Mouse (Mus musculus): ENCODE data around the gene Heatr9. TPM values are rescaled to one million over a fixed set of nuclear protein-coding genes. Genes with fewer than 3 reads are reported as not detected.

Gene Heatr9
- polyA plus RNA-seq, 1 experiment = not detected

- H3ac ChIP-seq (ENCODE audit: control insufficient read depth, insufficient read length, low read depth) = no peak overlapping the region
- no peaks in the 10 kb centered on the region for H3K79me2 ChIP-seq (ENCODE audit: control insufficient read depth, insufficient read depth)
- no peaks in the 10 kb centered on the region for H3K79me3 ChIP-seq (ENCODE audit: low read depth)
- H3K36me3 ChIP-seq (ENCODE audit: control insufficient read depth, insufficient read depth) = no peaks in the 10 kb centered on the region
- TF ChIP-seq MYOD1 (IDR thresholded peaks at IDR 0.05; ENCODE audit: control insufficient read depth, insufficient read length, low read depth) (no peak), FOSL1 (IDR thresholded peaks at IDR 0.05; ENCODE audit: insufficient read depth, low read length, poor library complexity, severe bottlenecking) (no peak), CTCF (IDR thresholded peaks at IDR 0.05; ENCODE audit: control insufficient read depth, insufficient read depth, insufficient read length) (no peak), USF1 (IDR thresholded peaks at IDR 0.05; ENCODE audit: low read depth) (no peak), CEBPB (IDR thresholded peaks at IDR 0.05; ENCODE audit: low read depth) (no peak), MAX (IDR thresholded peaks at IDR 0.05) (no peak), MYOG (IDR thresholded peaks at IDR 0.05; ENCODE audit: control insufficient read depth, extremely low read depth, insufficient read length) (no peak)
- no peaks in the 10 kb centered on the region for H3K27me3 ChIP-seq (ENCODE audit: control insufficient read depth, insufficient read depth, insufficient read length)
- no peak overlapping the region for H3K4me3 ChIP-seq (ENCODE audit: insufficient read depth, poor library complexity, severe bottlenecking)
These were observed 44.6 kb upstream of the Heatr9 start for GRCm38 (mm10) chr11:83566617-83567016.

- Histone ChIP-seq H3K4me3 (ENCODE audit: insufficient read depth, poor library complexity, severe bottlenecking) (no peak overlapping the region), H3K27me3 (ENCODE audit: control insufficient read depth, insufficient read depth, insufficient read length) (no peaks in the 10 kb centered on the region), H3K79me3 (ENCODE audit: low read depth) (no peaks in the 10 kb centered on the region), H3ac (ENCODE audit: control insufficient read depth, insufficient read length, low read depth) (no peak overlapping the region), H3K79me2 (ENCODE audit: control insufficient read depth, insufficient read depth) (no peaks in the 10 kb centered on the region), H3K36me3 (ENCODE audit: control insufficient read depth, insufficient read depth) (no peaks in the 10 kb centered on the region)
- TF ChIP-seq MYOD1 (IDR thresholded peaks at IDR 0.05; ENCODE audit: control insufficient read depth, insufficient read length, low read depth) = no peak
- TF ChIP-seq USF1 (IDR thresholded peaks at IDR 0.05; ENCODE audit: low read depth) = peak; percentile 87
- TF ChIP-seq MAX (IDR thresholded peaks at IDR 0.05) = peak; percentile 17
These were observed 41.8 kb upstream of the Heatr9 start for GRCm38 (mm10) chr11:83563754-83564153.

- H3K27me3 ChIP-seq (ENCODE audit: control insufficient read depth, insufficient read depth, insufficient read length) = no peaks in the 10 kb centered on the region
- TF ChIP-seq MAX (IDR thresholded peaks at IDR 0.05) (no peak), FOSL1 (IDR thresholded peaks at IDR 0.05; ENCODE audit: insufficient read depth, low read length, poor library complexity, severe bottlenecking) (no peak), CEBPB (IDR thresholded peaks at IDR 0.05; ENCODE audit: low read depth) (no peak), MYOD1 (IDR thresholded peaks at IDR 0.05; ENCODE audit: control insufficient read depth, insufficient read length, low read depth) (no peak), MYOG (IDR thresholded peaks at IDR 0.05; ENCODE audit: control insufficient read depth, extremely low read depth, insufficient read length) (no peak), USF1 (IDR thresholded peaks at IDR 0.05; ENCODE audit: low read depth) (no peak), CTCF (IDR thresholded peaks at IDR 0.05; ENCODE audit: control insufficient read depth, insufficient read depth, insufficient read length) (no peak)
- H3ac ChIP-seq (ENCODE audit: control insufficient read depth, insufficient read length, low read depth) = no peak overlapping the region
- no peaks in the 10 kb centered on the region for H3K79me2 ChIP-seq (ENCODE audit: control insufficient read depth, insufficient read depth)
- no peaks in the 10 kb centered on the region for H3K79me3 ChIP-seq (ENCODE audit: low read depth)
- no peak overlapping the region for H3K4me3 ChIP-seq (ENCODE audit: insufficient read depth, poor library complexity, severe bottlenecking)
- H3K36me3 ChIP-seq (ENCODE audit: control insufficient read depth, insufficient read depth) = no peaks in the 10 kb centered on the region
These were observed 40.4 kb upstream of the Heatr9 start for GRCm38 (mm10) chr11:83562311-83562887.

GRCm38 (mm10) chr11:83560405-83560804 lies 38.4 kb upstream of the Heatr9 start:
- H3K36me3 ChIP-seq (ENCODE audit: control insufficient read depth, insufficient read depth) = no peaks in the 10 kb centered on the region
- no peaks in the 10 kb centered on the region for H3K79me3 ChIP-seq (ENCODE audit: low read depth)
- TF ChIP-seq MYOD1 (IDR thresholded peaks at IDR 0.05; ENCODE audit: control insufficient read depth, insufficient read length, low read depth) = no peak
- H3K4me3 ChIP-seq (ENCODE audit: insufficient read depth, poor library complexity, severe bottlenecking) = no peak overlapping the region
- H3K27me3 ChIP-seq (ENCODE audit: control insufficient read depth, insufficient read depth, insufficient read length) = no peaks in the 10 kb centered on the region
- no peaks in the 10 kb centered on the region for H3K79me2 ChIP-seq (ENCODE audit: control insufficient read depth, insufficient read depth)
- H3ac ChIP-seq (ENCODE audit: control insufficient read depth, insufficient read length, low read depth) = no peak overlapping the region

GRCm38 (mm10) chr11:83557074-83557473 lies 35.1 kb upstream of the Heatr9 start:
- Histone ChIP-seq H3ac (ENCODE audit: control insufficient read depth, insufficient read length, low read depth) (no peak overlapping the region), H3K79me2 (ENCODE audit: control insufficient read depth, insufficient read depth) (no peaks in the 10 kb centered on the region), H3K36me3 (ENCODE audit: control insufficient read depth, insufficient read depth) (no peaks in the 10 kb centered on the region), H3K4me3 (ENCODE audit: insufficient read depth, poor library complexity, severe bottlenecking) (no peak overlapping the region), H3K27me3 (ENCODE audit: control insufficient read depth, insufficient read depth, insufficient read length) (no peaks in the 10 kb centered on the region), H3K79me3 (ENCODE audit: low read depth) (no peaks in the 10 kb centered on the region)
- no peak for TF ChIP-seq MYOD1 (IDR thresholded peaks at IDR 0.05; ENCODE audit: control insufficient read depth, insufficient read length, low read depth)
- TF ChIP-seq FOSL1 (IDR thresholded peaks at IDR 0.05; ENCODE audit: insufficient read depth, low read length, poor library complexity, severe bottlenecking) = no peak
- TF ChIP-seq MYOG (IDR thresholded peaks at IDR 0.05; ENCODE audit: control insufficient read depth, extremely low read depth, insufficient read length) = no peak
- TF ChIP-seq CTCF (IDR thresholded peaks at IDR 0.05; ENCODE audit: control insufficient read depth, insufficient read depth, insufficient read length) = no peak
- no peak for TF ChIP-seq USF1 (IDR thresholded peaks at IDR 0.05; ENCODE audit: low read depth)
- no peak for TF ChIP-seq MAX (IDR thresholded peaks at IDR 0.05)

- no peak overlapping the region for H3ac ChIP-seq (ENCODE audit: control insufficient read depth, insufficient read length, low read depth)
- no peaks in the 10 kb centered on the region for H3K79me3 ChIP-seq (ENCODE audit: low read depth)
- H3K27me3 ChIP-seq (ENCODE audit: control insufficient read depth, insufficient read depth, insufficient read length) = no peaks in the 10 kb centered on the region
- H3K36me3 ChIP-seq (ENCODE audit: control insufficient read depth, insufficient read depth) = no peaks in the 10 kb centered on the region
- H3K4me3 ChIP-seq (ENCODE audit: insufficient read depth, poor library complexity, severe bottlenecking) = no peak overlapping the region
- TF ChIP-seq FOSL1 (IDR thresholded peaks at IDR 0.05; ENCODE audit: insufficient read depth, low read length, poor library complexity, severe bottlenecking) = no peak
- TF ChIP-seq USF1 (IDR thresholded peaks at IDR 0.05; ENCODE audit: low read depth) = peak; percentile 83
- peak; percentile 98 for TF ChIP-seq MAX (IDR thresholded peaks at IDR 0.05)
- no peak for TF ChIP-seq CTCF (IDR thresholded peaks at IDR 0.05; ENCODE audit: control insufficient read depth, insufficient read depth, insufficient read length)
- no peaks in the 10 kb centered on the region for H3K79me2 ChIP-seq (ENCODE audit: control insufficient read depth, insufficient read depth)
These were observed 34.3 kb upstream of the Heatr9 start for GRCm38 (mm10) chr11:83556085-83556781.

Data from C2C12 (cell line).